Mouse (Mus musculus) embryonic fibroblast, embryonic 13.5 days (primary cell): ENCODE results near the gene Dennd1a.

Experiments
- CTCF ChIP-seq: IDR thresholded peaks from 2 replicates; pipeline ENCODE4 v1.5.1; 2011; ENCODE audit warnings: mild to moderate bottlenecking, control low read depth, low read length, moderate library complexity, borderline replicate concordance; ENCODE audit not compliant: insufficient read depth
- POLR2A ChIP-seq: IDR thresholded peaks from 2 replicates; pipeline ENCODE4 v1.6.1; 2011; ENCODE audit warnings: low read depth, mild to moderate bottlenecking, control low read depth, low read length, moderate library complexity

DNA sequence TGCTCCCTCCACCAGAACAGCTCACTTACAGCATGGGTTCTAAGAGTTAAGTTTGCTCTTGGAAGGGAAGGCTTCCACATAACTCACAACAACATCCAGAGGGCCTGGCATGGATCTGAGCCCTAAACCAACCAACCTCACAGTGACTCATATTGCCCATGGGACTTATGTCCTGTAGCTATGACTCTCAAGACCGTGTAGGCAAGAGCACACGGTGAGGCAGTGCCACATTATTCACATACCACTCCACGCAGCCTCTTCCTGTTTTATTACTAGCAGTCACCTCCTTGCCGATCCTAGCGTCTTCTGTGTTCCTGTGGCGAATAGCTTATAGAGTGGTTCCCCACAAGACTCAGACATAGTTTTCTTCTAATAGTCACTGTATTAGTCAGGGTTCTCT lies 537.9 kb downstream of the Dennd1a start:
- TF ChIP-seq POLR2A (no peak), CTCF (no peak)
